Mouse (Mus musculus) C2C12 (cell line): ENCODE measurements around the gene Atrn.

ENCODE experiments used
- CEBPB ChIP-seq: IDR thresholded peaks from one replicate; pipeline ENCODE4 v1.6.1; 2011; ENCODE audit warnings: low read depth, mild to moderate bottlenecking, control low read depth, moderate library complexity
- CTCF ChIP-seq: IDR thresholded peaks from one replicate; pipeline ENCODE4 v1.5.1; 2011; ENCODE audit not compliant: control insufficient read depth, insufficient read depth, insufficient read length
- MYOD1 ChIP-seq: IDR thresholded peaks from one replicate; pipeline ENCODE4 v1.6.1; 2011; ENCODE audit warnings: low read depth; ENCODE audit not compliant: control insufficient read depth, insufficient read length
- MYOG ChIP-seq: IDR thresholded peaks from one replicate; pipeline ENCODE4 v1.6.1; 2011; ENCODE audit not compliant: control insufficient read depth, insufficient read length; ENCODE audit errors: extremely low read depth

DNA sequence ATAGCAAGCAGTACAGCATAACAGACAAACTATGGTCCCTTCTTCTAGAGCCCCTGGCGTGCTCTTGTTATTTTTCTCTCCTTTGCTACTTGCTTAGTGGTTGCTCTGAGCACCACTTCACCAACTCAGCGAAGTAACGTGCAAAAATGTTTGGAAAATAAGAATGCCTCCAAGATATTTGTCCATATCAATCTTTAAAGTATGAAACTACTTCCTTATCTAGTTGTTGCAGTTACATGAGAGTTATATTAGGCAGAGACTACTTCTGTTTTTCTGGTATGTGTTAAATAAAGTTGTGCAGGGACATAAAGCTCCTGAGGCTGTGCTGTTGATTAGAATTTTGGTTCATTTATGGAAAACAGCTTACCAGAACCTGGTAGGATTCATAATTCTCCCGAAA lies 64.7 kb downstream of the Atrn start:
- TF ChIP-seq CTCF (no peak), MYOG (no peak), CEBPB (no peak), MYOD1 (no peak)
